Mouse (Mus musculus) liver, adult 2 months (tissue): Measurements from ENCODE around the gene Umad1.

Experiments
- CTCF ChIP-seq: fragments of 200-500 bp; IDR thresholded peaks from 2 replicates; pipeline ENCODE4 v1.5.1; 2011; ENCODE audit warnings: low read depth, low read length, control low read depth
- POLR2A ChIP-seq: fragments of 200-500 bp; IDR thresholded peaks from 2 replicates; pipeline ENCODE4 v1.6.1; 2011; ENCODE audit warnings: low read length, control low read depth; ENCODE audit not compliant: insufficient read depth; ENCODE audit errors: extremely low read depth

GRCm38 (mm10) chr6:8307878-8308775, 49.0 kb downstream of the Umad1 start:
- TF ChIP-seq POLR2A (no peak), CTCF (no peak)
